ENCODE assay signal across 8 mouse cellular contexts in the genomic region with DNA sequence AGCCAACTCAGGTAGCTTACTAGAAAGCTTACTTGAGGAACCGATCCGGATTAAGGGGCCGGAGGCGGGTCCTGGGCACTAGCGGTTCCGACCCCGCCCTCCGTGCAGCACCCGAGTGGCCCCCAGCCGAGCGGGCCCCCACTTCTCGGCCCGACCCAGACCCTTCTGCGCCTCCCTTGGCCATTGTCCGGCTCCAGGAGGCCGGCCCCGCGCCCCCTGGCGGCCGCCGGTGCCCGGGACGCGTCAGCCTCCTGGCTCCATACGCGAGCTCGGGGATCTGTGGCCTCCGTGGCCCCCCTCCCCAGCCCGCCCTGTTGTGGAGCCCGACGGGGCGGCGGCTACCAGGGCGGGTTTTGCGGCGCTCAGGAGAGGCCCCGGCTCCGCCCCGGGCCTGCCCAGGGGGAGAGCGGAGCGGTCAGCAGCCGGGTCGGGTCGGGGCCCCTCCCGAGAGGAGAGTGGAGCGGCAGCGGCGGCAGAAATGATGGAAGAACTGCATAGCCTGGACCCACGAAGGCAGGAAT.
A peak's percentile ranks its signal among the peaks of the same experiment; 100 is the strongest.
DNase-seq lines count a peak whose midpoint lies in the region; ATAC-seq and TF ChIP-seq lines count a peak whose summit lies in the region.
"Not testable (repeated sequence)": the region's sequence is repeated elsewhere in the genome, so short reads cannot be mapped to it uniquely, and the experiment has no call there.

No protein-coding gene starts in this region.

- WGBS in hindbrain, embryonic 13.5 days, result 1% methylated on average over 46 of the region's 49 CpGs
- 3% methylated on average over 44 of the region's 49 CpGs for WGBS in lung, adult 2 months
- WGBS in neural tube, embryonic 14.5 days, result 1% methylated on average over 41 of the region's 49 CpGs

- H3K27ac ChIP-seq in ES-Bruce4 (ENCODE audit: insufficient read depth, low read length); hindbrain, embryonic 13.5 days; neural tube, embryonic 14.5 days (ENCODE audit: low read depth, low read length): not testable (repeated sequence)

- peak overlapping the region; percentile 35 for H3K4me3 ChIP-seq in ES-Bruce4 (ENCODE audit: low read depth, low read length)
- H3K4me3 ChIP-seq in hindbrain, embryonic 13.5 days, result peak overlapping the region; percentile 34
- not testable (repeated sequence) for H3K4me3 ChIP-seq in lung, adult 2 months (replicated peaks; ENCODE audit: extremely low read depth, low read depth, low read length); neural tube, embryonic 14.5 days (ENCODE audit: low read depth, low read length)

- ATAC-seq in hindbrain, embryonic 13.5 days (ENCODE audit: low FRiP score), result peak; percentile 93
- ATAC-seq in neural tube, embryonic 14.5 days (ENCODE audit: low read depth), result peak; percentile 97

- TF ChIP-seq POLR2A in ES-Bruce4 (IDR thresholded peaks at IDR 0.05; ENCODE audit: insufficient read depth, low read length); lung, adult 2 months (IDR thresholded peaks at IDR 0.05; ENCODE audit: borderline replicate concordance, extremely low read depth, low read depth, low read length): not testable (repeated sequence)

- peak overlapping the region; percentile 50 for H3K4me2 ChIP-seq in hindbrain, embryonic 13.5 days
- peak overlapping the region; percentile 27; the same call in 1 of the 2 replicates for H3K4me2 ChIP-seq in neural tube, embryonic 14.5 days (ENCODE audit: low read depth, low read length)

- H3K4me1 ChIP-seq in ES-Bruce4 (ENCODE audit: control insufficient read depth, insufficient read depth, low read length); hindbrain, embryonic 13.5 days (replicated peaks); lung, adult 2 months (ENCODE audit: control insufficient read depth, insufficient read depth, low read length); neural tube, embryonic 14.5 days (ENCODE audit: control insufficient read depth, insufficient read depth, low read length): not testable (repeated sequence)

- TF ChIP-seq EP300 in ES-Bruce4 (IDR thresholded peaks at IDR 0.05; ENCODE audit: insufficient read depth, low read depth, low read length), result not testable (repeated sequence)

- intact Hi-C loops in gastrocnemius, postnatal 36 days (cut with DNase I), result not testable (repeated sequence)

- not testable (repeated sequence) for H3K36me3 ChIP-seq in ES-Bruce4 (ENCODE audit: control insufficient read depth, insufficient read depth, low read length, poor library complexity, severe bottlenecking); hindbrain, embryonic 13.5 days; neural tube, embryonic 14.5 days (ENCODE audit: control insufficient read depth, insufficient read depth, low read length)

- DNase-seq in cerebellum, postnatal 4 days (ENCODE audit: low spot score in 2 of 2), result peak; percentile 16 to 17
- DNase-seq in gastrocnemius, postnatal 36 days, result peak; percentile 4 to 27
- DNase-seq in layer of hippocampus, adult 8-10 months (ENCODE audit: low spot score in 2 of 2), result peak; percentile 0 to 1
- DNase-seq in lung, adult 2 months, result peak; percentile 38
- peak; percentile 2 for DNase-seq in thymus, adult 18-20 months

- H3K9me3 ChIP-seq in ES-Bruce4 (replicated peaks; ENCODE audit: control insufficient read depth, insufficient read depth, low read length, poor library complexity, severe bottlenecking); hindbrain, embryonic 13.5 days; neural tube, embryonic 14.5 days (ENCODE audit: control insufficient read depth, low read length): not testable (repeated sequence)

- not testable (repeated sequence) for H3K27me3 ChIP-seq in ES-Bruce4 (ENCODE audit: control insufficient read depth, insufficient read depth, low read length, poor library complexity, severe bottlenecking); hindbrain, embryonic 13.5 days; neural tube, embryonic 14.5 days (ENCODE audit: control insufficient read depth, insufficient read depth, low read length)

- not testable (repeated sequence) for TF ChIP-seq CTCF in ES-Bruce4 (IDR thresholded peaks at IDR 0.05; ENCODE audit: low read depth, low read length); lung, adult 2 months (IDR thresholded peaks at IDR 0.05; ENCODE audit: insufficient read depth, low read length)

- H3K9ac ChIP-seq in ES-Bruce4 (ENCODE audit: low read depth, poor library complexity, severe bottlenecking); neural tube, embryonic 14.5 days (replicated peaks; ENCODE audit: low read depth, low read length): not testable (repeated sequence)
- peak overlapping the region; percentile 61; the same call in 1 of the 2 replicates for H3K9ac ChIP-seq in hindbrain, embryonic 13.5 days
